Mouse (Mus musculus): ENCODE results near the gene Pla2g6. TPM values are rescaled to one million over a fixed set of nuclear protein-coding genes. Genes with fewer than 3 reads are reported as not detected.

Pla2g6 gene
- total RNA-seq, 2 experiments from 2014 or later, result 4.6 to 4.9 TPM

GRCm38 (mm10) chr15:79251168-79251567 is 77.0 kb downstream of the Pla2g6 start:
- no peak for ATAC-seq (replicated peaks; ENCODE audit: low FRiP score, poor library complexity, severe bottlenecking)

GRCm38 (mm10) chr15:79250236-79250635 is 78.0 kb downstream of the Pla2g6 start:
- ATAC-seq (replicated peaks; ENCODE audit: low FRiP score, poor library complexity, severe bottlenecking), result no peak

GRCm38 (mm10) chr15:79245321-79245720 is 82.9 kb downstream of the Pla2g6 start:
- ATAC-seq (replicated peaks; ENCODE audit: low FRiP score, poor library complexity, severe bottlenecking), result no peak

GRCm38 (mm10) chr15:79244071-79244893 is 83.9 kb downstream of the Pla2g6 start:
- ATAC-seq (replicated peaks; ENCODE audit: low FRiP score, poor library complexity, severe bottlenecking), result no peak

- peak; percentile 79 for ATAC-seq (replicated peaks; ENCODE audit: low FRiP score, poor library complexity, severe bottlenecking)
These were observed 84.8 kb downstream of the Pla2g6 start for GRCm38 (mm10) chr15:79243234-79244042.

GRCm38 (mm10) chr15:79242574-79243233 is 85.5 kb downstream of the Pla2g6 start:
- peak; percentile 33; the same call in 1 of the 2 replicates for ATAC-seq (replicated peaks; ENCODE audit: low FRiP score, poor library complexity, severe bottlenecking)

- no peak for ATAC-seq (replicated peaks; ENCODE audit: low FRiP score, poor library complexity, severe bottlenecking)
These were observed 90.2 kb downstream of the Pla2g6 start for GRCm38 (mm10) chr15:79238036-79238435.

Other genes starting within 250 kb of the Pla2g6 start
- gene Micall1, start 219.5 kb downstream of the Pla2g6 start, total RNA-seq (2015; ENCODE audit: low replicate concordance), result 0.77 and 1.9 TPM in 2 replicates
- 0.68 and 0.98 TPM in 2 replicates for gene Micall1, start 219.5 kb downstream of the Pla2g6 start, total RNA-seq (2017; ENCODE audit: low replicate concordance)
- gene Polr2f, start 187.4 kb downstream of the Pla2g6 start, total RNA-seq (2015; ENCODE audit: low replicate concordance), result 16.1 and 20.7 TPM in 2 replicates
- gene Polr2f, start 187.4 kb downstream of the Pla2g6 start, total RNA-seq (2017; ENCODE audit: low replicate concordance), result 10.8 and 13.9 TPM in 2 replicates
- gene 1700088E04Rik, start 187.1 kb downstream of the Pla2g6 start, total RNA-seq (2015; ENCODE audit: low replicate concordance), result not detected in 2 replicates
- not detected in 2 replicates for gene 1700088E04Rik, start 187.1 kb downstream of the Pla2g6 start, total RNA-seq (2017; ENCODE audit: low replicate concordance)
- not detected in 2 replicates for gene Sox10, start 163.2 kb downstream of the Pla2g6 start, total RNA-seq (2015; ENCODE audit: low replicate concordance)
- gene Sox10, start 163.2 kb downstream of the Pla2g6 start, total RNA-seq (2017; ENCODE audit: low replicate concordance), result not detected in 2 replicates
- 1.3 TPM in 1 of 2 replicates, not detected in the other for gene Pick1, start 99.2 kb downstream of the Pla2g6 start, total RNA-seq (2015; ENCODE audit: low replicate concordance)
- 1.3 and 4.9 TPM in 2 replicates for gene Pick1, start 99.2 kb downstream of the Pla2g6 start, total RNA-seq (2017; ENCODE audit: low replicate concordance)
- gene Gm49486, start 99.0 kb downstream of the Pla2g6 start, total RNA-seq (2015; ENCODE audit: low replicate concordance), result not detected in 2 replicates
- gene Gm49486, start 99.0 kb downstream of the Pla2g6 start, total RNA-seq (2017; ENCODE audit: low replicate concordance), result not detected in 2 replicates
- gene Slc16a8, start 73.6 kb downstream of the Pla2g6 start, total RNA-seq (2015; ENCODE audit: low replicate concordance), result not detected in 2 replicates
- gene Slc16a8, start 73.6 kb downstream of the Pla2g6 start, total RNA-seq (2017; ENCODE audit: low replicate concordance), result not detected in 2 replicates
- not detected in 2 replicates for gene Baiap2l2, start 42.9 kb downstream of the Pla2g6 start, total RNA-seq (2015; ENCODE audit: low replicate concordance)
- not detected in 2 replicates for gene Baiap2l2, start 42.9 kb downstream of the Pla2g6 start, total RNA-seq (2017; ENCODE audit: low replicate concordance)
- gene Maff, start 18.2 kb upstream of the Pla2g6 start, total RNA-seq (2015; ENCODE audit: low replicate concordance), result not detected in 2 replicates
- gene Maff, start 18.2 kb upstream of the Pla2g6 start, total RNA-seq (2017; ENCODE audit: low replicate concordance), result not detected in 2 replicates
- gene Tmem184b, start 75.2 kb upstream of the Pla2g6 start, total RNA-seq (2015; ENCODE audit: low replicate concordance), result 4.8 and 5.2 TPM in 2 replicates
- gene Tmem184b, start 75.2 kb upstream of the Pla2g6 start, total RNA-seq (2017; ENCODE audit: low replicate concordance), result 2.6 and 9.4 TPM in 2 replicates
- 13.2 and 14.6 TPM in 2 replicates for gene Csnk1e, start 127.2 kb upstream of the Pla2g6 start, total RNA-seq (2015; ENCODE audit: low replicate concordance)
- gene Csnk1e, start 127.2 kb upstream of the Pla2g6 start, total RNA-seq (2017; ENCODE audit: low replicate concordance), result 3.9 and 16.3 TPM in 2 replicates
- not detected in 2 replicates for gene Kcnj4, start 176.9 kb upstream of the Pla2g6 start, total RNA-seq (2015; ENCODE audit: low replicate concordance)
- gene Kcnj4, start 176.9 kb upstream of the Pla2g6 start, total RNA-seq (2017; ENCODE audit: low replicate concordance), result not detected in 2 replicates
- gene Kdelr3, start 188.0 kb upstream of the Pla2g6 start, total RNA-seq (2015; ENCODE audit: low replicate concordance), result not detected in 2 replicates
- gene Kdelr3, start 188.0 kb upstream of the Pla2g6 start, total RNA-seq (2017; ENCODE audit: low replicate concordance), result not detected in 2 replicates
- gene Ddx17, start 218.4 kb upstream of the Pla2g6 start, total RNA-seq (2015; ENCODE audit: low replicate concordance), result 58.0 and 58.7 TPM in 2 replicates
- 96.5 and 123 TPM in 2 replicates for gene Ddx17, start 218.4 kb upstream of the Pla2g6 start, total RNA-seq (2017; ENCODE audit: low replicate concordance)

All from erythroblast, adult 5-6 weeks (primary cell).